Mouse (Mus musculus) layer of hippocampus, adult 9-11 months (tissue): ENCODE data around the gene Lama2.
A peak's percentile ranks its signal among the peaks of the same experiment; 100 is the strongest.
"Not testable (repeated sequence)": the region's sequence is repeated elsewhere in the genome, so short reads cannot be mapped to it uniquely, and the experiment has no call there.

ENCODE experiments used
- DNase-seq: peaks from one replicate; pipeline ENCODE4 v3.0.0; 2022

Lama2 gene

GRCm38 (mm10) chr10:27001554-27002178 is 617.9 kb downstream of the Lama2 start:
- no peak for DNase-seq

GRCm38 (mm10) chr10:26996684-26997083 is 622.9 kb downstream of the Lama2 start:
- no peak for DNase-seq

- no peak for DNase-seq
These were observed 623.6 kb downstream of the Lama2 start for GRCm38 (mm10) chr10:26995987-26996386.

- peak; percentile 50 for DNase-seq
These were observed 624.2 kb downstream of the Lama2 start for GRCm38 (mm10) chr10:26995182-26995975.

GRCm38 (mm10) chr10:26993971-26994761 is 625.4 kb downstream of the Lama2 start:
- DNase-seq, result no peak

- no peak for DNase-seq
These were observed 634.1 kb downstream of the Lama2 start for GRCm38 (mm10) chr10:26985451-26985850.

- DNase-seq, result not testable (repeated sequence)
These were observed 635.5 kb downstream of the Lama2 start for GRCm38 (mm10) chr10:26984082-26984481.

- DNase-seq, result no peak
These were observed 636.0 kb downstream of the Lama2 start for GRCm38 (mm10) chr10:26983583-26983982.

GRCm38 (mm10) chr10:26982621-26983020 is 636.9 kb downstream of the Lama2 start:
- no peak for DNase-seq

- no peak for DNase-seq
These were observed 644.2 kb downstream of the Lama2 start for GRCm38 (mm10) chr10:26975372-26975771.

GRCm38 (mm10) chr10:26974224-26974623 is 645.3 kb downstream of the Lama2 start:
- no peak for DNase-seq

GRCm38 (mm10) chr10:26973575-26973974 is 646.0 kb downstream of the Lama2 start:
- no peak for DNase-seq

GRCm38 (mm10) chr10:26958513-26958912 is 661.0 kb downstream of the Lama2 start:
- DNase-seq, result no peak

GRCm38 (mm10) chr10:26950448-26950847 is 669.1 kb downstream of the Lama2 start:
- no peak for DNase-seq

GRCm38 (mm10) chr10:26949667-26950066 is 669.9 kb downstream of the Lama2 start:
- DNase-seq, result no peak

GRCm38 (mm10) chr10:26948331-26948730 is 671.2 kb downstream of the Lama2 start:
- DNase-seq, result no peak

- no peak for DNase-seq
These were observed 680.0 kb downstream of the Lama2 start for GRCm38 (mm10) chr10:26939549-26939948.

- DNase-seq, result not testable (repeated sequence)
These were observed 681.1 kb downstream of the Lama2 start for GRCm38 (mm10) chr10:26938464-26938863.

GRCm38 (mm10) chr10:26936056-26936455 is 683.5 kb downstream of the Lama2 start:
- DNase-seq, result not testable (repeated sequence)
